Mouse (Mus musculus) telencephalon, adult 2 months (tissue): ENCODE measurements around the gene Serinc5.
A peak's percentile ranks its signal among the peaks of the same experiment; 100 is the strongest.
"Not testable (repeated sequence)": the region's sequence is repeated elsewhere in the genome, so short reads cannot be mapped to it uniquely, and the experiment has no call there.

Experiments
- DNase-seq: peaks from one replicate; pipeline ENCODE4 v3.0.0-alpha.2; 2011; ENCODE audit warnings: low read depth, low spot score

Gene Serinc5

GRCm38 (mm10) chr13:92610311-92611221 is at the start of gene Serinc5:
Serinc5 (plus strand) TSS chr13:92611091.
- peak; percentile 81 for DNase-seq

DNA sequence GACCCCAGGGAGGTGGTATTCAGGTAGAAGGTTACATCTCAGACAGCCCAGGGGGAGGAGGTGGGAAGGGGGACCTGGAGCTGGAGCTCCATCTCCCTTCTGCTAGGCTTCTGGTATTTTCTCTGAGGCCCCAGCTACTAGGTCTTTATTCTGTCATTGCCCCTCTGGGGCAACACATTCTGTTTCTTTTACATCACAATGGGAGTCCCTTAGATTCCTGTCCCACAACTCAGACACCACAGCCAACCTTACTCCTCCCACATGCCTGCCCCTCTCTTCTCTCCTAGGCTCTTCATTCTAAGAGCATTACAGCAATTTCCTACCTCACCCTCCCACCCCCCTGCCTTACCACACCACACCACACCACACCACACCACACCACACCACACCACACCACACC is 34.8 kb upstream of the Serinc5 start, which contains the start of gene Spz1:
Gene Spz1, minus strand, starts transcription at position 101 of the 400 bp plus-strand sequence.
- DNase-seq: no peak

DNA sequence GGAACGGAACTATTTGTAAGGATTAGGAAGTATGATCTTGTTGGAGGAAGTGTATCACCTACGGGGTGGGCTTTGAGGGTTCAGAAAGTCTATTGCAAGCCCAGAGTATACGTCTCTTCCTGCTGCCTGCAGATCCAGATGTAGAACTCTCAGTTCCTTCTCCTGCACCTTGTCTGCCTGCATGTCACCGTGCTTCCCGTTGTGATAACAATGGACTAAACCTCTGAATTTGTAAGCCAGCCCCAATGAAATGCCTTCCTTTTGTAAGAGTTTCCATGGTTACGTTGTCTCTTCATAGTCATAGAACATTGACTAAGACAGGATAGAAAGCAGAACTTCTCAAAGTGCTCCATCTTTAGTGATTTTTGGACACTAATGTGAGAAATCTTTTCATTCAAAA is 34.2 kb upstream of the Serinc5 start:
- no peak for DNase-seq

GRCm38 (mm10) chr13:92578210-92578609 is 32.7 kb upstream of the Serinc5 start:
- no peak for DNase-seq

- DNase-seq: peak; percentile 24
Observed at GRCm38 (mm10) chr13:92580220-92581043, 30.5 kb upstream of the Serinc5 start.

GRCm38 (mm10) chr13:92584094-92584717 is 26.7 kb upstream of the Serinc5 start:
- no peak for DNase-seq

DNA sequence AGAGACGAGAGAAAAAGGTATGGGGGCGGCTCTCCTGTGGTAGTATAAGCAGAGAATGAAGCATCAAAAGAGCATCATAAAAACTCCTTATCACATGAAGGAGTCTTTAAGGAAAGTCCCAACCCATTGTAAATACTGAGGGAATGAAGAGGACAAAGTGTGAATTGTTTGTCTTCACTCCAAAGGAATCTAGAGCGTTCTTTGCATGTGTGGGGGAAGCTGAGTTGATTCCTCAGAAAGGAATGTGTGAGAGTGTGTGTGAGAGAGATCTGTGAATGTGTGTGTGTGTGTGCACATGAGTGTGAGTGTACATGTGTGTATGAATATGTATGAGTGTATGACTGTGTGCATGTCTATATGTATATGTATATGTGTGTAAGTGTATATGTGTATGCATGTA is 22.2 kb upstream of the Serinc5 start:
- no peak for DNase-seq

DNA sequence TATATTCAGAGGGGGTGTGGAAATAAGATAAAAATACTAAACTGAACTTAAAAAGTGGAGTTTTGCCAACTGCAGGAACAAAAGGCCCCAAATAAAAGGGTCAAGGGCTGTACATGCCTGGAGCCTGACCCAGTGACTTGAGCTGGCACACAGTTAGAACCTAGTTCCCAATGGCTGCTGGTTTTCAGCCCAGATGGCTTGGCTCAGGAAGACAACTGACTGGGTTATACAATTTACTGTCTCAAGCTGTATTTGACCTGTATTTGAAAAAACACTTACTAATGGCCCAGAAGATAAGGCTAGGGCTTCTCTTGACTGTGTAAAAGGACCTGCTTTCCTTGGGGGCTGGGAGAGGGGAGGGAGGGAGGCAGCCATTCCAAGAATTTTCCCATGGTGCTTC is 21.6 kb upstream of the Serinc5 start:
- DNase-seq: no peak

- DNase-seq: no peak
Observed at GRCm38 (mm10) chr13:92591225-92591624, 19.7 kb upstream of the Serinc5 start.

DNA sequence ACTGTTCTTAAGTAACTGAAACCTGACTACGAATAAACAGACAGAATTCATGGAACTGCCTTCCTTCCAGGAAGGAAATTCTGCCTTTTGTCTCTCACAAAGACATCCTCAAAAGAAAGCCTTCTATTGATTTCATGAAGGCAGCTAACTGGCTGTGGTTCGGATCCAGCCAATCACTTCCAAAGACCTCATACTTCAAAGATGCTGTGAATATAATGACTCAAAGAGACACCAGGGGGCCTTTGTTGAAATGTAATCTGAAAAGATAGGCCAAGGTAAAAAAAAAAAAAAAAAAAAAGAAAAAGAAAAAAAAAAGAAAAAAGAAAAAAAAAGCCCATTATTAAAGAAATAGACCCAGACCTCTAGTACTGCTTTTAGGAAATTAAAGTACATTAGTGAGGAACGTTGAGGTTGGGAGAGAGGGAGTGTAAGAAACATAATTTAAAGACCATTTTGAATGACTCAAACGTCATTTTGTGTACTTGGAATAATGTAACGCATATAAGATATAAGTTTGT is 18.6 kb upstream of the Serinc5 start:
- DNase-seq: no peak

- DNase-seq: no peak
Observed at GRCm38 (mm10) chr13:92592786-92593635, 17.9 kb upstream of the Serinc5 start.

- no peak for DNase-seq
Observed at GRCm38 (mm10) chr13:92593731-92594396, 17.0 kb upstream of the Serinc5 start.

DNA sequence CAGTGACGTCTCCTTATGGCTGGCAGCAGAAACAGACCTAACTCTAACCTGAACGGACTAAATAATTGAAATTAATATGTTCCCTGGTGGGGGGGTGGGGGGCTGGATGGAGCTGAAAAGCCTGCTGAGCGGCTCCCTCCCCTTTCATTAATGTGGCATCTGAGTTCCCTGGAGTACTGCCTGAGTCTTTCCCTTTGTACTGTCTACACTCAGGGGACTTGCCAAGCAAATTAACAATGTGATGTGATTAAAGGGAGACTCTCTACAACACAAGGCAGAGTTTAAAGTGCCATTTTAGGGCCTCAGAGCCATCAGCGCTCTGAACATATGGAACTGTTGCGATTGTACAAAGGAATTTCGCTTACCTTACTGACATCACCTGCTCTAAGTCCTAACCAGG is 16.4 kb upstream of the Serinc5 start:
- no peak for DNase-seq

GRCm38 (mm10) chr13:92594907-92595306 is 16.0 kb upstream of the Serinc5 start:
- no peak for DNase-seq

DNA sequence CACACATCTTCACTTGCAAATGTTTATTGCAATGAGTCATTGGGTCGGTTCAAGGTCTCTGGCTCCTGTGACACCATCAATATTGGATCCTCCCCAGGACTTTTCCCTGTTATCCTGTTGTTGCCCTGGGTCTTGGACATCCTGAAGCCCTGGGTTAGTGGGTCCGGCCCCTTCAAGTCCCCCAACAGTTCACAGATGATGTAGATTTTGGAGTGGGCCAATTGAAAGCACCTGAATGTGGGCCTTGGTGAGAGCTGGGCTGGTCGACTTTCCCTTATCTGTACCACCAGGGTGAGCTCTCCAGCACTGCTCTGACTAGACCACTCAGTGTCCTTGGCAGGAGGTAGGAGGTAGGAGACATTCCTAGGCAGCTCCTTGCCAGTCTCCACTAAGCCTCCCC is 15.5 kb upstream of the Serinc5 start:
- DNase-seq: no peak

- not testable (repeated sequence) for DNase-seq
Observed at GRCm38 (mm10) chr13:92605306-92605705, 5.6 kb upstream of the Serinc5 start.

DNA sequence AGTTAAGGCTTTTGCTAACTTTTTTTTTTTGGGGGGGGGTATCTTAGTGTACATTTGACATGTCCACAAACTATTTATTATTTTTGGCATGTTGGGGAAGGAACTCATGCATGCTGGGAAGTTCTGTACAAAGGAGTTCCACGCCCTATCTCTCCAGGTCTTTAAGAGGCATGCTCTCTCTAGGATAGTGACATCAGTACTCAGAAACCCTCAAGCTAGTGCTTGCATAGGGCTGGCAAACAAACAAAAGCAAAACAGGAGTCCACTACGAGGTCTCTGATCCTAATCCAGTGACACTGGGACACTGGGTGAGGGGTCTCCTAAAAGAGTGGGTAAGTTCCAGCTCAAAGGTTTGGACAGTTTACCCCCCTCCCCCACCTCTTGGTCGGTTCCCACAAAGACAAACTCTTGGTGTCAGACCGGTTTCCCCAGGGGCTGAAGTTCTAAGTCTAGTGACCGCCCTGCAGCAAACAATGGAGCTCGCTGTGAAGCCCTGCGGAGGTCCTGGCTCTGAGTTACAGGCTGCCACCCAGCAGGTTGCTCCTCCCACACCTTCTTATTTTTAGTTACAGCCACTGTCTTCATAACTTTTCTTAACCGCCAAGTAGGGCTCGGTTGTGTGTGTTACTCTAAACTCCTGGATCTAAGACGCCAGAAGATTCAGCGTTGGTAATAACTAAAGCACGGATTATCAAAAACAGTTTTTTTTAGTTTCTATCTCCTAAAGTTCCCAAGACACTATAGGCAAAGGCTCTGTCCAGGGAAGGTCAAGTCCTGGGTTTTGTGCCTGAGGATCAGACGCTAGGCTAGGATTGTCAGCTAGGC is 1.2 kb upstream of the Serinc5 start:
- no peak for DNase-seq

DNA sequence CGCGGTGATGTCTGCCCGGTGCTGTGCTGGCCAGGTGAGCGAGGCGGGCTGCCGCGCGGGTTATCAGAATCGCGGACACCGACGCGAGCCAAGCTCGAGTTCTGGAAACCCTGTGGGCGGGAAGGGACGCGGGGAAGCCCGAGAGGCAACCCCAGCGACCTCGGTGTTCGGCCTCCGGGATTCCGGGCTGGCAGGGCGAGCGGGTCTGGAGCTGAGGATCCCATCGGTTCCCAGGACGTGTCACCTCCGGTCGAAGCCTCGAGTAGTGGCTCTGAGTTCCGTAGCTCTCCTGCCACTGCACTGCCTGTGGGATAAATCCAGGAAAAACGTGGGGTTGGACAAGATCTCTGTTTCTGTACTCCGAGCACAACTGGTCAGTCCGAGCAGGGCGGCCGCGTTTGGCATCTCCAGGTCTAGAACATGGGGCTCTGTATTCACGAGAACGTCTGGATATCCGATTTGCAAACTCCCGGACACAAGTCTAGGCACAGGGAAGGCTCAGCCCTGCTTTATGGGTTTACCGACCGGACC is 428 bp downstream of the Serinc5 start:
- no peak for DNase-seq

- DNase-seq: no peak
Observed at GRCm38 (mm10) chr13:92611917-92612316, 1.0 kb downstream of the Serinc5 start.
